Mouse (Mus musculus) heart, adult 8-10 months (tissue): ENCODE measurements around the gene H2al1o. TPM values are rescaled to one million over a fixed set of nuclear protein-coding genes. Genes with fewer than 3 reads are reported as not detected.
"Not testable (repeated sequence)": the region's sequence is repeated elsewhere in the genome, so short reads cannot be mapped to it uniquely, and the experiment has no call there.

ENCODE experiments used
- DNase-seq: peaks from one replicate; pipeline ENCODE4 v3.0.0; 2022; ENCODE audit warnings: low spot score
- total RNA-seq, 4 experiments: library from RNA; stranded (reverse); gene quantifications; 2 replicates each; pipeline ENCODE4 v1.2.4; 2022

The H2al1o gene
- not detected for total RNA-seq

DNA sequence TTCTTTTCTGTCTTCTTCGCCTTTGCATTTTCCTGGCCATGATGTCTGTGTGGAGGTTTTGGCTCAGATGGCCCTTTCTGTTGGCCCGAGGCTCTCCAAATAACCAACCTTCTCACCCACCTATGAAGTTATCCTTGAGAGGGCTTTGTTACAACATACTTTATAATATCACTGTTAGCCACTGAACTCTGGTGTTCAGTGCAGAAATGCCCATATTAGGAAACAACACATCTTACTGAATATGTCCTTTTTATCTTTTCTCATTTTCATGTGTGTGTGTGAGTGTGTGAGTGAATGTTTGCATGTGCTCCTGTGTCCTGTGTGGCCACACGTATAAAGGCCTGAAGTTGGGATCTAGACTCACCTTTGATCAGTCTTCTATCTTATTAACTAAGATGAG is at the start of gene H2al1o:
Gene H2al1o, minus strand, starts transcription at position 101 of the 400 bp plus-strand sequence.
- DNase-seq, result not testable (repeated sequence)

DNA sequence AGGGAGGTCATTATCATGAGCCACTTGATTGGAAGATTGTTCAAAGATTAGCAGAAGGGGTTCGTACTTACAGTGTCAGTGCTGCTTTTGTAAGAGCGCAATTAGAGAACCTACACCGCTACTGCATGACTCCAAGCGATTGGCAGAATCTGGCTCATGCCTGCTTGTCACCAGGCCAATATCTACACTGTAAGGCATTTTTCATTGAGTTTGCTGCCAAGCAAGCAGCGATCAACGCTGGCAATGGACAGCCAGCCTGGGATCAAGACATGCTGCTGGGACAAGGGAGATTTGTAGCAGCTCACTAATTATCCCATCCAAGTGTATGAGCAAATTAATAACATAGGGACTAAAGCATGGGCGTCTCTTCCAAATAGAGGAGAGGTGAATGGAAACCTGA is 25.8 kb upstream of the H2al1o start:
- DNase-seq, result not testable (repeated sequence)

DNA sequence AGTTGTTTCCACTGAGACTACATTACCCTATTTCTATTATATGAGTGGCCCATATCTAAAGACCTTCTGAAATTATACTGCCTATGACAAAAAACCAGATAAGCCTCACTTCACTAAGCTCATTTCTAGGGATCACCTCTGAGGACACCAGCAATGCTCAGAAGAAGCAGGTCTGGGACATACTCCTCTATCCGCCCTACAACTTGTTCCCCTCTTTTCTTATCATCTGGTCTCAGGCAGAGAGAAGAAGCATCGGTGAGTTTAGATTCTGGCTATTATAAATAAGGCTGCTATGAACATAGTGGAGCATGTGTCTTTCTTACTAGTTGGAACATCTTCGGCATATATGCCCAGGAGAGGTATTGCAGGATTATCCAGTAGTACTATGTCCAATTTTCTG is 35.3 kb downstream of the H2al1o start:
- DNase-seq, result no peak

Other genes starting within 250 kb of the H2al1o start
- not detected for gene H2al1k, start 221.8 kb downstream of the H2al1o start, total RNA-seq
- gene Cybb, start 84.6 kb downstream of the H2al1o start, total RNA-seq, result 10 to 100 TPM in 1 of 4 experiments, 1 to 10 TPM in 3; 3.8 to 12.7 (median 7.9) TPM
- gene Dynlt3, start 90.6 kb upstream of the H2al1o start, total RNA-seq, result 10 to 100 TPM; 47.8 to 70.5 (median 59.9) TPM